Mouse (Mus musculus) ES-Bruce4 (cell line): ENCODE results near the gene Nanos1. TPM values are rescaled to one million over a fixed set of nuclear protein-coding genes. Genes with fewer than 3 reads are reported as not detected.

ENCODE experiments used
- H3K27ac ChIP-seq: 2 replicates; pipeline ENCODE4 v1.5.1; 2012; ENCODE audit warnings: low read length, inconsistent platforms; ENCODE audit not compliant: insufficient read depth
- H3K27me3 ChIP-seq: 2 replicates; pipeline ENCODE4 v1.6.1; 2012; ENCODE audit warnings: mild to moderate bottlenecking, low read length, inconsistent platforms; ENCODE audit not compliant: control insufficient read depth, poor library complexity, insufficient read depth, severe bottlenecking
- H3K36me3 ChIP-seq: 2 replicates; pipeline ENCODE4 v1.6.1; 2012; ENCODE audit warnings: inconsistent platforms, mild to moderate bottlenecking, low read length, moderate library complexity; ENCODE audit not compliant: control insufficient read depth, poor library complexity, insufficient read depth, severe bottlenecking
- H3K4me1 ChIP-seq: one replicate; pipeline ENCODE4 v1.8.1; 2011; ENCODE audit warnings: low read length; ENCODE audit not compliant: control insufficient read depth, insufficient read depth
- H3K4me3 ChIP-seq: 2 replicates; pipeline ENCODE4 v1.5.1; 2011; ENCODE audit warnings: low read depth, mild to moderate bottlenecking, low read length
- H3K9ac ChIP-seq: 2 replicates; pipeline ENCODE4 v1.6.1; 2012; ENCODE audit warnings: low read depth, mild to moderate bottlenecking, inconsistent platforms; ENCODE audit not compliant: poor library complexity, severe bottlenecking
- H3K9me3 ChIP-seq: replicated peaks from 2 replicates; pipeline ENCODE4 v1.6.1; 2012; ENCODE audit warnings: mild to moderate bottlenecking, low read length, inconsistent platforms; ENCODE audit not compliant: control insufficient read depth, poor library complexity, insufficient read depth, severe bottlenecking
- CTCF ChIP-seq: IDR thresholded peaks from one replicate; pipeline ENCODE4 v1.8.1; 2011; ENCODE audit warnings: low read depth, low read length
- EP300 ChIP-seq: IDR thresholded peaks from 2 replicates; pipeline ENCODE4 v1.6.1; 2011; ENCODE audit warnings: low read depth, low read length; ENCODE audit not compliant: insufficient read depth
- POLR2A ChIP-seq: IDR thresholded peaks from one replicate; pipeline ENCODE4 v1.8.1; 2011; ENCODE audit warnings: low read length; ENCODE audit not compliant: insufficient read depth
- polyA plus RNA-seq: library from polyadenylated mRNA; stranded (reverse); fragments of >200 nt; gene quantifications from 2 replicates; pipeline ENCODE4 v1.2.4, GENCODE M21; 2011; ENCODE audit warnings: low read depth; ENCODE audit not compliant: missing spikeins, insufficient read depth, insufficient read length

Gene Nanos1
- polyA plus RNA-seq = 3.8 and 4.2 TPM in 2 replicates

- H3K9me3 ChIP-seq = no peaks in the 10 kb centered on the region
- H3K4me1 ChIP-seq = peaks cover 1% of the 10 kb centered on the region
- peak within 1 kb of the TSS; percentile 28; the same call in 1 of the 2 replicates for H3K27ac ChIP-seq
- no peak for TF ChIP-seq EP300
- TF ChIP-seq CTCF = no peak
- TF ChIP-seq POLR2A = no peak
- H3K27me3 ChIP-seq = no peaks in the 10 kb centered on the region
- peak within 1 kb of the TSS; percentile 66 for H3K4me3 ChIP-seq
- H3K36me3 ChIP-seq = peaks cover 6% of the 10 kb centered on the region
- peak within 1 kb of the TSS; percentile 95 for H3K9ac ChIP-seq
These were observed at the start of gene Nanos1 for GRCm38 (mm10) chr19:60755438-60756191. TSS of gene Nanos1 (plus strand) at chr19:60755987.

- H3K4me1 ChIP-seq = no peaks in the 10 kb centered on the region
- no peak overlapping the region for H3K9ac ChIP-seq
- no peak for TF ChIP-seq EP300
- no peak for TF ChIP-seq POLR2A
- no peak for TF ChIP-seq CTCF
- H3K27me3 ChIP-seq = no peaks in the 10 kb centered on the region
- H3K9me3 ChIP-seq = no peaks in the 10 kb centered on the region
- no peaks in the 10 kb centered on the region for H3K36me3 ChIP-seq
- no peak overlapping the region for H3K4me3 ChIP-seq
- H3K27ac ChIP-seq = no peak overlapping the region
These were observed 46.4 kb upstream of the Nanos1 start for GRCm38 (mm10) chr19:60709193-60709900.

- no peak overlapping the region for H3K27ac ChIP-seq
- H3K9me3 ChIP-seq = no peaks in the 10 kb centered on the region
- H3K4me3 ChIP-seq = no peak overlapping the region
- TF ChIP-seq POLR2A = no peak
- TF ChIP-seq CTCF = no peak
- no peak for TF ChIP-seq EP300
- H3K27me3 ChIP-seq = no peaks in the 10 kb centered on the region
- H3K4me1 ChIP-seq = no peaks in the 10 kb centered on the region
- H3K9ac ChIP-seq = no peak overlapping the region
- no peaks in the 10 kb centered on the region for H3K36me3 ChIP-seq
These were observed 45.6 kb upstream of the Nanos1 start for GRCm38 (mm10) chr19:60710196-60710595.

DNA sequence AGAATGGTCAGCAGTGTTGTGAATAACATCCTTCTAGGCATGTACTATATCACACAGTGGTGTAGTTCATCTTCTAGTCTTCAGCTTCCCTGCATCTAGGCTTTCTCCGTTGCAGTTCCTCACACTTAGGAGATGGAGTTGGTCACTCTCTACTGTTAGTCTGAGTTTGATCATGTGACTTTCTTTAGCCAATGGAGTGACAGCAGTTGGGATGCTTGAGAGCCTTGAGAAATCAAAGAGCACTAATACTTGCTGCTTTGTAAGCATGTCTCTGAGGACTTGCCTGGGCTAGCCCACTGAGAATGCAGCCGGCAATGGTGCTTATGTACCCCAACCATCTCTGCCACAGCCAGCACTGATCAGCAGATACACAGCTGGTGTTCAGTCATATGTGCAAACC is 43.2 kb upstream of the Nanos1 start:
- Histone ChIP-seq H3K4me1 (no peaks in the 10 kb centered on the region), H3K27me3 (no peaks in the 10 kb centered on the region), H3K9me3 (no peaks in the 10 kb centered on the region), H3K36me3 (no peaks in the 10 kb centered on the region), H3K27ac (no peak overlapping the region), H3K4me3 (no peak overlapping the region), H3K9ac (no peak overlapping the region)
- no peak for TF ChIP-seq EP300
- TF ChIP-seq POLR2A = no peak
- no peak for TF ChIP-seq CTCF

- Histone ChIP-seq H3K27ac (no peak overlapping the region), H3K9me3 (no peaks in the 10 kb centered on the region), H3K9ac (no peak overlapping the region), H3K4me3 (no peak overlapping the region), H3K27me3 (no peaks in the 10 kb centered on the region), H3K4me1 (no peaks in the 10 kb centered on the region), H3K36me3 (no peaks in the 10 kb centered on the region)
- TF ChIP-seq EP300 (no peak), CTCF (no peak), POLR2A (no peak)
These were observed 39.4 kb upstream of the Nanos1 start for GRCm38 (mm10) chr19:60716381-60716780.

DNA sequence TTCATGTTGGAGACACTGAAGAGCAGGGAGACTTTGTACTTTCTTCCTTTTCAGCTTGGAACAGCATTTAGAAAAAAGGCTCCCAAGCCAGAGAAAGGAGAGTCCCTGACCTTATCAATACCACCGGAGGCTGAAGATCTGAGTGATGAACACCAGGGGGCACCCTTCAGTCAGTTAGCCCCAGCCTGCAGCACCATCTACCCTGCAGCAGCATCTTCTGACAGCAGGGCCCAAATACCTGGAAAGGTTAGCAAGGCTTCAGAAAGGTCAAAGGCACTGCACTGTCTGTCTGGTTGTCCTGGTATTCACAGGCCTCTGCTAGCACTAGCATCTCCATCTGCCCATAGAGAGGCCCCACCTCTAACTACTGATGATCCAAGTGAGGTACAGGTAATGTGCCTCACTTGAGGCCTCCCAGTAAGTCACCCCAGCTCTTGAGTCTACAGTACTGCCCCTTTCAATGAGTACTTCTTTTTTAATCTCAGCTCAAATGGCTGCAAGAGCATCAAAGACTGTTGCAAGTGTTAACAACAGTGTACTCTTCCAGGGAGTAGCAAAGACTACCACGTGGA is 25.4 kb upstream of the Nanos1 start:
- H3K27me3 ChIP-seq = no peaks in the 10 kb centered on the region
- TF ChIP-seq EP300 (no peak), CTCF (peak; percentile 87), POLR2A (no peak)
- H3K4me3 ChIP-seq = no peak overlapping the region
- H3K27ac ChIP-seq = no peak overlapping the region
- no peak overlapping the region for H3K9ac ChIP-seq
- H3K36me3 ChIP-seq = no peaks in the 10 kb centered on the region
- no peaks in the 10 kb centered on the region for H3K4me1 ChIP-seq
- H3K9me3 ChIP-seq = no peaks in the 10 kb centered on the region
